Mouse (Mus musculus): Measurements from ENCODE around the gene Pik3r5.

The Pik3r5 gene

DNA sequence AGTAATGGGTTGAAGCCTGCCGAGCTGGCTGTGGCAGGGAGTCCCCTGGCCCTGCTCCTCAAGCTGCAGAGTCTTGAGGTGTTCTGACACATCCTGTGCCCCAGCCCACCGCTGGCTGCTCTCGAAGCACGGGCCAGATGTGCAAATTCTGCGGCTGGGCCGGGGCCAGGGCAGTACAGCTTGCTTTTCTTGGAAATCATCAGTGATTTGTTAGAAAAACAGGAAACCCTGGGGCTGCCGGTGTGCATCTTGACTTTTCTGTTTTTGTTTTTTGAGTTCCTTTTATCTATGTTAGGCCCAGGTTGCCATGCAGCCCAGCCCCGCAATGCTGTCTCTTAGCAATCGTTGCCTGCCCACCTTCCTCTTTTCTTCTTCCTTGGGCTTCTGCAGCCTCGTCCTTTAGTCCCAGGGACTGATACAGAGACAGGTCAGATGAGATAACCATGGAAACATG lies 19.4 kb downstream of the Pik3r5 start:
- no peaks in the 10 kb centered on the region for H3K27me3 ChIP-seq (ENCODE audit: control insufficient read depth, insufficient read depth, low read length, poor library complexity, severe bottlenecking)
- peak; percentile 54 for DNase-seq (ENCODE audit: low read depth, low spot score)
- peaks cover 2% of the 10 kb centered on the region for H3K36me3 ChIP-seq (ENCODE audit: control insufficient read depth, insufficient read depth, low read length, poor library complexity, severe bottlenecking)

DNA sequence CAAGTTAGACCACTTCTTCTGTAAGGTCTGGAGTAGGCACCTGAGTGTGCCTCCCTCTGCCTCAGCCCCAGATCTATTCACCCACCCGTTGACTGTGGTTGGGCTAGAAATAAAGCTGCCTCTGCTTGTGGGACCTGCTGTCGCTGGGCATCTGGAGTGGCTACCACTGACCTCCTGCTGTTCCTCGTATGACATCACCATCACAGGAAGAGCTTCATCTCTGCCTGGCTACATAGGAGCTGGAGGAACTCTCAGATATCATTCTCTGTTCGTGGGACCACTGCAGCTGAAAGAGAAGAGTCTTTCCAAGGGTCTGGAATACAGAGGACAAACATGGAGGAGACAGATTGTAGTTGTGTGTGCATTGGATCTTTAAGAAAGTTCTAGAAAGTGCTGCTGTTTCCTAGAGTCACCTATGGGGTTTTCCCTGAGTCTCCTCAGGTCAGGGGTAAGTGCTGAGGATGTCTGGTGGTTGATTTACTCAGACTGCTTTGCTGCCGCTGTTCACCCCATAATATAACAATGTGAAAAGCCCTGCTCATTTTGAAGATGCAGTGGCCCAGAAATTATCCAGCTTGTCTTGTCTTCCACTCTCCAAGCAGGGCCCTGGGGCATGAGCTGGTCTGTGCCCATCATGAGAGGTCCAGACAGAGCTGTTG lies 20.0 kb downstream of the Pik3r5 start:
- no peaks in the 10 kb centered on the region for H3K27me3 ChIP-seq (ENCODE audit: control insufficient read depth, insufficient read depth, low read length, poor library complexity, severe bottlenecking)
- no peak for DNase-seq (ENCODE audit: low read depth, low spot score)

DNA sequence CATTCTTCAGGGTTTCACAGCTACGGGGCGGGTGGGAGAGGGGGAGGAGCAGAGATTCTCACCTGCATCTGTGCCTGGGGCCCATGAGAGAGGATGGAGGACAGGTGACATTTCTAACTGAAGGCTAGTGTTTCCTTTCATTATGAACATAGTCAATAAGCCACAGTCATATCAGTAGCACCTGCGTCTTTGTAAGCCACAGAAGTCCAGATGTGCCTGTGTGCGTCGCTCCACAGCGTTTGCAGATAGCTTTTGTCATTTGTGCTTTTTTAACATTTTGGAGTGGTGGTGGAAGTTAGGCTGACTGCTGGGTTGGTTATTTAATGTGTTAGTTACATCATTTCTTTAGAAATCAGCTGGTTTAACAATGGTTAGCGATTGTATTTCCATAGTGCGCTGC lies 20.8 kb downstream of the Pik3r5 start:
- Histone ChIP-seq H3K36me3 (ENCODE audit: control insufficient read depth, insufficient read depth, low read length, poor library complexity, severe bottlenecking) (peaks cover 2% of the 10 kb centered on the region), H3K27me3 (ENCODE audit: control insufficient read depth, insufficient read depth, low read length, poor library complexity, severe bottlenecking) (no peaks in the 10 kb centered on the region)
- DNase-seq (ENCODE audit: low read depth, low spot score) = no peak

More for the DNA sequence above, 20.0 kb downstream of the Pik3r5 start:
- peaks cover 2% of the 10 kb centered on the region for H3K36me3 ChIP-seq (ENCODE audit: control insufficient read depth, insufficient read depth, low read length, poor library complexity, severe bottlenecking)

DNA sequence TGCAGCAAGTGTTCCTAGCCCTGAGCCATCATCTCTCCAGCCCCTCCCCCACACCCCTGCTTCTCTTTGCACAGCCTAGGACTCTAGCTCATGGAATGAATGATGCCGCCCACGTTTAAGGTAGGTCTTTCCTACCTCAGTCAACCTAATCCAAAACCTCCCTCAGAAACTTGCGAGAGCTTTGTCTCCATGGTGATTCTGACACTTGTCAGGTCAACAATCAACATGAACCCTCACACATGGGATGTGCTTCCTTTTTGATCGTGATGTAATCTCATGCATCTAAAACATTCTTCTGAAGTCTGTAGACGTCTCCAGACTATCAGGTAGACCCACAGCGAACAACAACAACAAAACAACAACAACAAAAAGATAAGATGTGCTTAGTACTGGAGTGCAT lies 21.4 kb downstream of the Pik3r5 start:
- Histone ChIP-seq H3K27me3 (ENCODE audit: control insufficient read depth, insufficient read depth, low read length, poor library complexity, severe bottlenecking) (no peaks in the 10 kb centered on the region), H3K36me3 (ENCODE audit: control insufficient read depth, insufficient read depth, low read length, poor library complexity, severe bottlenecking) (peaks cover 2% of the 10 kb centered on the region)
- no peak for DNase-seq (ENCODE audit: low read depth, low spot score)

- H3K27me3 ChIP-seq (ENCODE audit: control insufficient read depth, insufficient read depth, low read length, poor library complexity, severe bottlenecking) = no peaks in the 10 kb centered on the region
- DNase-seq (ENCODE audit: low read depth, low spot score) = no peak
- no peaks in the 10 kb centered on the region; the same call in none of the 2 replicates for H3K36me3 ChIP-seq (ENCODE audit: control insufficient read depth, insufficient read depth, low read length, poor library complexity, severe bottlenecking)
Measured at GRCm38 (mm10) chr11:68458086-68458485, 26.2 kb downstream of the Pik3r5 start.

GRCm38 (mm10) chr11:68459021-68459420 lies 27.1 kb downstream of the Pik3r5 start:
- no peak for DNase-seq (ENCODE audit: low read depth, low spot score)
- H3K36me3 ChIP-seq (ENCODE audit: control insufficient read depth, insufficient read depth, low read length, poor library complexity, severe bottlenecking) = no peaks in the 10 kb centered on the region
- no peaks in the 10 kb centered on the region for H3K27me3 ChIP-seq (ENCODE audit: control insufficient read depth, insufficient read depth, low read length, poor library complexity, severe bottlenecking)

GRCm38 (mm10) chr11:68459486-68459885 lies 27.6 kb downstream of the Pik3r5 start:
- Histone ChIP-seq H3K36me3 (ENCODE audit: control insufficient read depth, insufficient read depth, low read length, poor library complexity, severe bottlenecking) (no peaks in the 10 kb centered on the region), H3K27me3 (ENCODE audit: control insufficient read depth, insufficient read depth, low read length, poor library complexity, severe bottlenecking) (no peaks in the 10 kb centered on the region)
- no peak for DNase-seq (ENCODE audit: low read depth, low spot score)

GRCm38 (mm10) chr11:68462716-68463115 lies 30.8 kb downstream of the Pik3r5 start:
- no peaks in the 10 kb centered on the region for H3K36me3 ChIP-seq (ENCODE audit: control insufficient read depth, insufficient read depth, low read length, poor library complexity, severe bottlenecking)
- no peaks in the 10 kb centered on the region for H3K27me3 ChIP-seq (ENCODE audit: control insufficient read depth, insufficient read depth, low read length, poor library complexity, severe bottlenecking)
- DNase-seq (ENCODE audit: low read depth, low spot score) = no peak

- no peak for DNase-seq (ENCODE audit: low read depth, low spot score)
- no peaks in the 10 kb centered on the region for H3K36me3 ChIP-seq (ENCODE audit: control insufficient read depth, insufficient read depth, low read length, poor library complexity, severe bottlenecking)
- no peaks in the 10 kb centered on the region for H3K27me3 ChIP-seq (ENCODE audit: control insufficient read depth, insufficient read depth, low read length, poor library complexity, severe bottlenecking)
Measured at GRCm38 (mm10) chr11:68464260-68464659, 32.3 kb downstream of the Pik3r5 start.

GRCm38 (mm10) chr11:68465090-68465489 lies 33.2 kb downstream of the Pik3r5 start:
- H3K36me3 ChIP-seq (ENCODE audit: control insufficient read depth, insufficient read depth, low read length, poor library complexity, severe bottlenecking) = no peaks in the 10 kb centered on the region
- DNase-seq (ENCODE audit: low read depth, low spot score) = no peak
- H3K27me3 ChIP-seq (ENCODE audit: control insufficient read depth, insufficient read depth, low read length, poor library complexity, severe bottlenecking) = no peaks in the 10 kb centered on the region

DNA sequence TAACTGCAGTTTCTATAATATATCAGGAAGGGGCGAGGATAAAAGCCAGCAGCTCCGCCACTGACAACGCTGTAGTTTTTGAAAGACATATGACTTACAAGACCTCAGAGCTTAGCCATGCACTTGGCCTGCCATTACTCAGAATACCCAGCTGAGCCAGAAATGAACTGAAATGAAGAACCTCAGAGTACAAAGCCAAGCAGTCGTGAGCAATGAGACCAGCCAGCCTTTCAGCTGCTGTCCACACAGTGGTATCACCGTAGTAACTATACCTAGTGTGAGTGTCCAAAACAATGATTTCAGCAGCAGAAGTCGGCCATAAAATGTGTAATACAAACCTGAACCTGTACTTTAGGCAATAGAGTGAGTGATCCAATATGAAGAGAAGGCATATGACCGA lies 35.5 kb downstream of the Pik3r5 start:
- no peak for DNase-seq (ENCODE audit: low read depth, low spot score)
- Histone ChIP-seq H3K27me3 (ENCODE audit: control insufficient read depth, insufficient read depth, low read length, poor library complexity, severe bottlenecking) (no peaks in the 10 kb centered on the region), H3K36me3 (ENCODE audit: control insufficient read depth, insufficient read depth, low read length, poor library complexity, severe bottlenecking) (no peaks in the 10 kb centered on the region)

DNA sequence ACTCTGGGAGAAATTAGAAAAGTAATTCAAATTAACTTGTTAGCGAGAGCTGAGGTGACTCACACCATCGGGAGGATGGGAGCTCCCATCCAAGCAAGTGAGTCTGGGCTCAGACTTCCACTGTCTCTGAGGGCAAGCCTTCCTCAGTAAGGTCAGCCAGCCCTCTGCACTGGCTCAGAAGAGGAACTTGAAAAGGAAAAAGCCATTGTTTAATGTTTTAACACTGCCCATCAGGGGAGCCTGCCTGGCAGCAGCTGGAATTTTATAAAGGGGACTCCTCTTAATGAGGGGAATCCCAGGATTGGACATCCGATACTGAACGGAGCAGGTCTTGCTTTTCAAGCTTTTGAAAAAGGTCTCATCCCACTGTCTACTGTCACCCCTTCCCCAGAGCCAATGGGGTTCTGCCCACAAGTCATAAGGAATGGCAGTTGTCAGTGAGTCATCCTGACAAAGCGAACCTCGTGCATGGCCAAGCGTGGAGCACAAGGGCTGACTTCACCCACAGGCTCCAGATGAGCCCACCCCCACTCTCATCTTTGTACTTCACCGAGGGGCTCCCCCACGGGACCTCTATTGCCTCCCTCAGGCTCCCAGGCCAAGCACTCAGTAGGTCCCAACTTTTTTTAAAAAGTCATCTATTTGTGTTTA lies 36.2 kb downstream of the Pik3r5 start:
- H3K27me3 ChIP-seq (ENCODE audit: control insufficient read depth, insufficient read depth, low read length, poor library complexity, severe bottlenecking) = no peaks in the 10 kb centered on the region
- DNase-seq (ENCODE audit: low read depth, low spot score) = no peak
- no peaks in the 10 kb centered on the region for H3K36me3 ChIP-seq (ENCODE audit: control insufficient read depth, insufficient read depth, low read length, poor library complexity, severe bottlenecking)

GRCm38 (mm10) chr11:68468886-68469285 lies 37.0 kb downstream of the Pik3r5 start:
- Histone ChIP-seq H3K27me3 (ENCODE audit: control insufficient read depth, insufficient read depth, low read length, poor library complexity, severe bottlenecking) (no peaks in the 10 kb centered on the region), H3K36me3 (ENCODE audit: control insufficient read depth, insufficient read depth, low read length, poor library complexity, severe bottlenecking) (peaks cover under 1% of the 10 kb centered on the region; the same call in 1 of the 2 replicates)
- no peak for DNase-seq (ENCODE audit: low read depth, low spot score)

DNA sequence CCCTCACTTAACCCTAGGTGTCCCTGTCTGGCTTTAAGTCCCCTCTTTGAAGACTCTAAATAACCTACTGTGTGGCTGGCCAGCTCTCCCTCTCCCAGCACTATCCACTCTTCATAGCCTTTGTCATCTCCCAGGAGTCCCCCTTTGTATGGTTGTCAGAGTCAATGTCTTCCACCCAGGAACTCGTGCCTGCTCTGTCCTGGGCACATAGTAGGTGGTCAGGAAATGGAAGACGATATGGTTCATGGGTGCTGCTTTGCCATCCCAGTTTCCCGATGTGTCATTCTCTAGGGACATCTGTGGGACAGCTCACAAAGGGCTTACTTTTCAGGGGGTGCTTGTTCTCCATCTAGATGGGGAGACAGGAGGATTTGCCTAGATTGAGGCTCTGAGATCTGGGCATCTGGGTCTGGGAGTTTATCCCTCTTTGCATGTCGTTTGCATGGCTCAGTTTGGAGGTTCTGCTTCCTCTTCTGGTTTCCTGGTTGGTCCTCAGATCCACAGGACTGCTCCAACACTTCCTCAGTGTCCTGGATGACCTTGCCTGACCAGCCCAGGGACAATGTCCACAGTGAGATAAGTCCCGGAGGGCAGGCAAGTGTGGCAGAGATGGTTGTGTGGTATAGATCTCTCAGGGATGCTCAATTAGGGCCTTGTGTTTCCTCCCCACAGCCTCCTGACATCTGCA lies 40.4 kb downstream of the Pik3r5 start:
- Histone ChIP-seq H3K27me3 (ENCODE audit: control insufficient read depth, insufficient read depth, low read length, poor library complexity, severe bottlenecking) (no peaks in the 10 kb centered on the region), H3K36me3 (ENCODE audit: control insufficient read depth, insufficient read depth, low read length, poor library complexity, severe bottlenecking) (peaks cover 2% of the 10 kb centered on the region; the same call in 1 of the 2 replicates)
- DNase-seq (ENCODE audit: low read depth, low spot score) = no peak

GRCm38 (mm10) chr11:68474600-68474999 lies 42.7 kb downstream of the Pik3r5 start:
- DNase-seq (ENCODE audit: low read depth, low spot score) = no peak
- Histone ChIP-seq H3K27me3 (ENCODE audit: control insufficient read depth, insufficient read depth, low read length, poor library complexity, severe bottlenecking) (no peaks in the 10 kb centered on the region), H3K36me3 (ENCODE audit: control insufficient read depth, insufficient read depth, low read length, poor library complexity, severe bottlenecking) (peaks cover 2% of the 10 kb centered on the region; the same call in 1 of the 2 replicates)
